Mouse (Mus musculus): ENCODE measurements around the gene Tor3a.

GRCm38 (mm10) chr1:156657523-156657922 is 16.6 kb downstream of the Tor3a start:
- no peak for TF ChIP-seq CTCF (IDR thresholded peaks at IDR 0.05; ENCODE audit: low read depth)
- no peak for TF ChIP-seq EP300 (IDR thresholded peaks at IDR 0.05; ENCODE audit: low read depth)

All from liver, embryonic 14.5 days (tissue).